Mouse (Mus musculus) bone marrow, adult 2 months (tissue): ENCODE results near the gene Sorcs1.

ENCODE experiments used
- CTCF ChIP-seq: fragments of 200-500 bp; IDR thresholded peaks from 2 replicates; pipeline ENCODE4 v1.5.1; 2011; ENCODE audit warnings: low read length, control low read depth; ENCODE audit not compliant: control insufficient read depth, insufficient read depth
- POLR2A ChIP-seq: fragments of 200-500 bp; IDR thresholded peaks from 2 replicates; pipeline ENCODE4 v1.6.1; 2011; ENCODE audit warnings: low read depth, mild to moderate bottlenecking, control low read depth, low read length, borderline replicate concordance; ENCODE audit not compliant: control insufficient read depth

DNA sequence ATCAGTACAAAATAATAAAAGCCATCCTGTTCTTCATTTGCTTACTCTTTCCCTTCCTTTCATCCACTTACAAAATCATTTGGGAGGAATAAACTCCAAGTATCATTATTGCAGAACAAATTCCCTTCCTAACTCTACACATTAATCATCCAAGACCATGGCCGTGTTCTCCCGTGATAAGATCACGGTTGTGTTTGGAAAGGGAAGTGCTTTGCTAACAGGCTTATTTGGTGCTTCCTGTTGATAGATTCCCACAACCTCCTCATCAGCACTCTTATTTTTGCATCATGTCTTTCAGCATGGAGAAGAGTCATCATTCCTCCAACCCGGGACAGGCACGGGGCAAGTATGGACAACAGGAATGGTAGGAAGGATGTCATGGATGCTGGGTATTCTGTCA is 25.7 kb downstream of the Sorcs1 start:
- TF ChIP-seq POLR2A, result no peak
- no peak for TF ChIP-seq CTCF
